Mouse (Mus musculus) heart, postnatal 25 days (tissue): ENCODE data around the gene Npb. TPM values are rescaled to one million over a fixed set of nuclear protein-coding genes. Genes with fewer than 3 reads are reported as not detected.
"Not testable (repeated sequence)": the region's sequence is repeated elsewhere in the genome, so short reads cannot be mapped to it uniquely, and the experiment has no call there.

Source experiments
- DNase-seq: peaks from one replicate; pipeline ENCODE4 v3.0.0; 2022; ENCODE audit warnings: low spot score
- intact Hi-C: fragments of 180-260 bp; cut with DNase I; formaldehyde crosslinking; loops from one replicate; pipeline ENCODE4 v1.15.1; 2025
- total RNA-seq, 2 experiments: library from RNA; stranded (reverse); gene quantifications; 2 replicates each; pipeline ENCODE4 v1.2.3; 2021

Npb gene
- total RNA-seq, 2 experiments from 2014 or later = not detected

DNA sequence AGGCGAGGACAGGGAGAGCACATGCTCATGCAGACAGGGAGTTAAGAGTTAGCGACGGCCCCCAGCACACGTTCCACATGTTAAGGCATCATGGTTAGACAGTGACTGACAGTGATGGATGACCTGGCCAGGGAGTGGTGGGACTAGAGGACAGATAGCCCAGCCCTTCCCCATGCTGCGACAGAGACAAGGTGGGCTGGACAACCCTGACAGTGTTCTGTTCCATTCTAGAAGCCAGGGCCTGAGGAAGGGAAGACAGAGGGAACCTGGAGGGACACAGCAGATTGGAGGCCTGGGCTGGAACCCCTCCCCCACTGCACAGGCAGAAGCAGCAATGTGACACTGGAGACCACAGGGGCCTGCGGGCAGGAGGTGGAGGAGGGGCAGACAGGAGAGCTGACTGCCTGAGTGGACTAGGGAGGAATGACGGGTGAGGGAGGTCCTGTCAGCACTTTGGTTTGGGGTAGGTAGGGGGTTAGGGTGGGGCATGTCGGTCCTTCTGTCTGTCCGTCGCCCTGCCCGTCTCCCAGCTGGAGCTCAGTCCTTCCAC is 29.5 kb upstream of the Npb start:
- intact Hi-C loops = loop anchor here (1.0 to 2.0 kb wide), 2 partner anchors 34 to 134 kb away; no protein-coding TSS in a partner anchor
- DNase-seq = no peak

DNA sequence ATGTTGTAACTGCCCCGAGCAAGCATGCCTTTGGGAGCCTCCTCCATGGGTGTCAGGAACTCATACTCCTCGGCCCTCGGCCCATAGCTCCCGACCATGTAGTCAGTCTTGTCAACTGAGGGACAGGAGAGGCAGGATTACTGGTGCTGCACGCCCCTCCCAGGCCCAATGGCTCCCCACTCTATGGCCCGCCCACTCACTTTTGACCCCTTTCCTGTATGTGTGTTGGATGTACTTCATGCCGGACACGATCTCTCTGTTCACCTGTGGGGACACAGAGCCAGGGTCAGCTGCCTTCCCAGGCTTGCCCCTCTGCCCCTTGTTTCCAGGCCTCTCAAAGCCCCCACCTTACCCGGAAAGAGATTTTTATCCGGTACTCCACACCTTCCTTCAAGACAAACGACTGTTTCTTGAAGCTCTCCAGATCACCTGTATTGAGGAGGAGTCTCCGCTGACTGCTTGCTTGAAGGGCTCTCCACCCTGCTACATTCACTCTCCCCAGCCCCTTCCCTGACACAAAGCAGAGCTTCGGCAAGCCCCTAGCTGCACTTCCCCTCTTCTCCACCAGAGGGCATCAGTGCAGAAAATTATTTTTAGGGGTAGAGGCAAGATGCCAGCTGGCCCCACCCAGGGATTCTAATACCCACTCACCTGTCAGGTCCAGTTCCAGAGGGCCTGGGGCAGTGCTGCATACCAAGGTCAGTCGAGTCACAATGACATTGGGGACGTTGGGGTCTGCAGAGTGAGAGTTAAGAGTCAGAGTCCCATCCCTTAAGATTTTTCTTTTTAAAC is 28.8 kb upstream of the Npb start:
- no peak for DNase-seq
- intact Hi-C loops = loop anchor here (1.0 to 2.0 kb wide), 2 partner anchors 33 to 133 kb away; no protein-coding TSS in a partner anchor

DNA sequence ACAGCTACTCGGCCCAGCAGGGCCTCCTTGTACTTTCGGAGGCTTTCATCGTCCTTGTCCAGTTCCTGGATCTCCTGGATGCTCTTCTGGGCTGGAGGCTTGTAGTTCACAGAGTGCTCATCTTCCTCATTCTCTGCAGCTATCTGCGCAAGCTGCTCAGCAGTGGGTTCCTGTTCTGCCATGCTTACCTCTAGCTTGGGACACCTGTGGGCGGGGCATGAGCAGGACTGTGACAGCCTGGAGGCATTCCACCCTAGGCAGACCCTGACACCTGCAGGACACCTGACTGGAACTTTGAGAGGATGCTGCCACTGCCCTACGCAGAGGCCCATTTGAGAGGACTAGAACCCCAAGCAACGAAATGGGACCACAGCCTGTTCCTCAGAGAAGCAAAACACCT is 28.1 kb upstream of the Npb start:
- intact Hi-C loops = no loop called here
- DNase-seq = no peak

DNA sequence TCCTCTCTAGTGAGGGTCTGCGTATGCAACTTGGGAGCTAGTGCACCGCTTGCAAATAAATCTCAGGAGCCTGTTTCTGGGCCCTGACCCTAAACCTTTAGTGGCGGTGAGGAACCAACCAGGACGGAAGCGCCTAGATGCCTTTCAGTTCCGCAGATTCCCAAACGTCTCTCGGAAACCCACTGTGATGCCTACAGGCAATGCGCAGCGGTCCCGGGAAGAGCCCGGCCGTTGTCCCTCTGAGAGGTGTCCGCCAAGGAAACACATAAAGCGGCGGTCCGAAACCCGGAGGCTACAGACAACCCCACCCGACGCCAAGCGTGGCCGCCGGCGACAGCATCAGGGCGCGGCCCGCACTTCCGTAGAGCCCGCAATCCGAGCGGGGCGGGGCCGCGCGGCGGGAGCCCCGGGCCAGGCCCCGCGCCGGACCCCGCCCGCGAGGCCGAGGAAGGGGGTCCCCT is 27.4 kb upstream of the Npb start:
- intact Hi-C loops = no loop called here
- DNase-seq = no peak

DNA sequence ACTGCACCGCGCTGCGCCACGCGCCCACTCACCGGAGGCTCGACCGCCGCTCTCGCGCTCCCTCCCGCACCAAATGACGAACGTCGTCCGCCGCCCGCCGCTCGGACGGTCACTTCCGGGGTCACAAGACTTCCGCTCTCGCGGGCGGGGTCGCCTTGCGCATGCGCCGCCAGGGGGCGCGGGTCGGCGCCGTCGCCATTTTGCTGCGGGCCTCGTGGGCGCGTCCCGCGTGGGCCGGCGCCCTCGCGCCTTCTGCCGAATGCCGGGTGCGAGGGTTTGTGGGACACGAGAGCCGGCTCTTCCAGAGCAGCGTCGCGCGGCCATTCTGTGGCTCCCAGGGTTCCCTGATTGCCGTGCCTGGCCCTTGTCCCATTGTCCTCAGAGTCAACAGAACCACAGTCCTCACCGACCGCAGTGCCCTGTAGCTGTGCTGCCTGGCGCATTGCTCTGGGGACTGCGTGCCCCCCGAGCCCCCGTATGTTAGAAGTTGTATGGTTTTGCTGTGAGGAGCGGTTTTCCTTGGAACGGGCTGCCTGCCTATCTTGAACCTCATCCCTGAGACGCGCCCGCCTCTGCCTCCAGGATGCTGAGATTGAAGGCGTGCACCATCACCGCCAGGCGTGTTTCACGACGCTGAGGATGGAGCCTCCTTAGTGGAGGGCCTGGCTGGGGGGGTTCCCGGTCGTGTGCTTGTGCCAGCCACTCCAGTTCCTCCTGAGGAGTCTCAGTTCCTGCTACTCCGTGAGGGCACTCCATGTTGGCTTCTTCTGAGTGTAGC is 26.6 kb upstream of the Npb start, which contains the start of gene Arhgdia:
Gene Arhgdia, minus strand, starts transcription at position 135 of the 778 bp plus-strand sequence.
- peak; percentile 79 for DNase-seq
- intact Hi-C loops = loop anchor here (2.0 kb wide), 1 partner anchor 15 kb away; no protein-coding TSS in a partner anchor

DNA sequence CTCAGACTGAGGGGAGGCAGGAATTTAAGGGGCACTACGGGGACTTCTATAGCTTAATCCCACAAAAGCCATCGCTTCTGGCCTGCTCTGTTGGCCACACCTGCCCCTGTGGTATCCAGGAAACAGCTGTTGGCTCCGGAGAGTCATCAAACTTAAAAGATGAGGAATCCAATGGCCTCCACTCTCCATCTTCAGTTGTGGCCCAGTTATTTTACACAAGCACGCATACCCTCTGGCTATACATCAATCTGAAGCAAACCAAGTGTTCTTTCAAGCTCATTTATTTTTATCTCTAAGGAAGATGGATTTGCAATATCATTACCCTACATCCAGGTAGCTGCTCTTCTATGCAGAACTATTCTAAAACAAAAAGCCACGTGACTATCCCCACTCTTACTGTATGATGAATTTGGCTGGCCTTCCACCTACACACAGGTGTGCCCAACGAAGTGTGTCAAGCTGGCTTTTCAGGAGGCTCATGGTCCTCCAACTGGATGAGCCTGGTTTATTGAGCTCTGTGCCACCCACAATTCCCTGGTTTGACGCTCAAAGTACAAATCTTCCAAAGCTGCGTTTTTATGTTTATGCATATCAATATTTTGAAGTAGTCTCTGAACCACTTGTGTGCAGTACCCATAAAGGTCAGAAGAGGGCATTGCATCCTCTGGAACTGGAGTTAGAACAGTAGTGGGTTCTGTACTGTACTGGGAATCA is 25.9 kb upstream of the Npb start:
- DNase-seq = no peak
- intact Hi-C loops = loop anchor here (2.0 kb wide), 1 partner anchor 14 kb away; no protein-coding TSS in a partner anchor

DNA sequence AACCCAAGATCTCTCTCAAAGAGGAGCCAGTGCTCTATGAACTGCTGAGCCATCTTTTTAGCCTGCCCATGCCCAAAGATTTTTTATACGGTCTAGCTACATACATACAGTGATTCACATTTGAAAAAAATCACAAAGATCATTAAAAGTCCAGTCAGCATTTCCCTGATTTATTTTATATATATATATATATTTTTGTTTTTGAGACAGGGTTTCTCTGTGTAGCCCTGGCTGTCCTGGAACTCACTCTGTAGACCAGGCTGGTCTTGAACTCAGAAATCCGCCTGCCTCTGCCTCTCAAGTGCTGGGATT is 25.3 kb upstream of the Npb start:
- intact Hi-C loops = loop anchor here (2.0 kb wide), 1 partner anchor 14 kb away; no protein-coding TSS in a partner anchor
- DNase-seq = not testable (repeated sequence)

DNA sequence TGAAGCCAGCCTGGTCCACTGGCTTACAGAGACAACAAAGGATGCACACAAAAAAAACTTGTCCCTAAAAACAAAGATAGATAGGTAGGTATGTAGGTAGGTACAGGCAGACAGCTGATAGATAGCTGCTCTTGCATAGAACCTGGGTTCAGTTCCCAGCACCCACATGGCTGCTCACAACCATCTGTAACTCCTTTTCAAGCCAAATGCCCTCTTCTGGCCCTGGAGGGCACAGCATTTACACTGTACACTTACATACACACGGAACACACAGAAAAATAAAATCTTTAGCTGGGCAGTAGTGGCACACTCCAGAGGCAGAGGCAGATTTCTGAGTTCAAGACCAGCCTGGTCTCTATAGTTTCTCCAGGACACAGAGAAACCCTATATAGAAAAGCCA is 24.3 kb upstream of the Npb start:
- no peak for DNase-seq
- intact Hi-C loops = loop anchor here (2.0 kb wide), 1 partner anchor 13 kb away; no protein-coding TSS in a partner anchor

DNA sequence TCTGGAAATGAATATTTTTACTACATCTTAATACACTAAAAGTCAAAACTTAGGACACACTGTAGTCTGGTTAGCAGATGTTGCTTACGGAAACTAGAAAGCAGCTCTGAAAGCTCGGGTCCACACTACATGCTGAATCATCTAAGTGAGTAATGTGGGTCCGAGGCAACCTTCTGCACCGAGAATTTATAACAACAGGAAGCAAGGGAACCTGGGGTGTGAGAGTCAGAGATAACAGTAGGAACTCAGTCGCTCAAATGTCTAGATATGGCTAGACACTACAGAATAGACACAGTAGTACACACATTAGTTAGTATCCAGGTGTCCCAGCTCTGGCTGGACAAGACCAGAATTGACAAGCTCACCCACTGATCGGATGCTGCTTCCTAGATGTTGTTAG is 19.7 kb upstream of the Npb start:
- intact Hi-C loops = no loop called here
- no peak for DNase-seq

DNA sequence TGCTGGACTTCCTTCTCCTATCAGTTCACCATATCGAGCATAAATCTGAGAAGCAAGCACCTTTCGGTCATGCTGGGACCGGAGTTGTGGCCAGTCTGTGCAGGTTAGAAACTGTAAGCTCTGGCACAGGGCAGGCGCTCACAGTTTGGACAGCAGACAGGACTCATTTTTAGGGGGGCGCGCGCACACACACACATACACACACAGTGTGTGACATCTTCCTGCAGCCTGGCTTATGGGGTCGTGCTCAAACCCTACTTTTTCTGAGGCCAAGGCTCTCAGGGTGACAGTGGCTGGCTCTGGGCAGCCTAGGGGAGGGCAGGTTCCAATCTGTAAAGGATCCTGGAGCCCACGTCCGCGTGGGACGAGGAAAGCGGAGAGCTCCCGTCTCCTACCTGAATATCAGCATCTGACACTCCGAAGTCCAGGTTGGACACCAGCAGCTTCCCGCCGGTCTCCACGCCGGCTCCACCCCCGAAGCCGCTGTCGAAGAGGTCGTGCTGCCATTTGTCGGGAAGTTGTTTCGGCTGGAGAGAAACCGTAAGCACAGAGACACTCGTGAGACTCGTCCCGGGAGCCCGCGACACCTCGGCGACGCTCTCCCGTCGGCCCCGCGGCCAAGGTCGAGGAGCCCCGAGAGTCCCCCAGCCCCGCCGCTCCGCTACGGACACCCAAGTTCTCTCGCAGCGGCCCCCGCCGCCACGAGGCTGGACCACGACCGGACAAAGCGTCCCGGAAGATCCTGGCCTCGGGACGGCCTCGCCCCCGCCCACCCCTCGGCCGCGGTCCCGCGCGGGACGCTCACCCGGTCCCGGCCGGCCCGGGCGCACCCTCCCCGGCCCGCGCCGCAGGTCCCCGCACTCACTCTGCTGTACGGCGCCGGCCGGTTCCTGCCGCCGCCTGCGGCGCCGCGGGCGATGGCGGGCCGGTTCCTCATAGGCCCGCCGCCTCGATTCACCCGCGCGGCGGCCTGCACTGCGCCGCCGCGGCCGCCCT is 10.7 kb upstream of the Npb start:
- no peak for DNase-seq
- intact Hi-C loops = loop anchor here (2.0 kb wide), 1 partner anchor 15 kb away; no protein-coding TSS in a partner anchor

DNA sequence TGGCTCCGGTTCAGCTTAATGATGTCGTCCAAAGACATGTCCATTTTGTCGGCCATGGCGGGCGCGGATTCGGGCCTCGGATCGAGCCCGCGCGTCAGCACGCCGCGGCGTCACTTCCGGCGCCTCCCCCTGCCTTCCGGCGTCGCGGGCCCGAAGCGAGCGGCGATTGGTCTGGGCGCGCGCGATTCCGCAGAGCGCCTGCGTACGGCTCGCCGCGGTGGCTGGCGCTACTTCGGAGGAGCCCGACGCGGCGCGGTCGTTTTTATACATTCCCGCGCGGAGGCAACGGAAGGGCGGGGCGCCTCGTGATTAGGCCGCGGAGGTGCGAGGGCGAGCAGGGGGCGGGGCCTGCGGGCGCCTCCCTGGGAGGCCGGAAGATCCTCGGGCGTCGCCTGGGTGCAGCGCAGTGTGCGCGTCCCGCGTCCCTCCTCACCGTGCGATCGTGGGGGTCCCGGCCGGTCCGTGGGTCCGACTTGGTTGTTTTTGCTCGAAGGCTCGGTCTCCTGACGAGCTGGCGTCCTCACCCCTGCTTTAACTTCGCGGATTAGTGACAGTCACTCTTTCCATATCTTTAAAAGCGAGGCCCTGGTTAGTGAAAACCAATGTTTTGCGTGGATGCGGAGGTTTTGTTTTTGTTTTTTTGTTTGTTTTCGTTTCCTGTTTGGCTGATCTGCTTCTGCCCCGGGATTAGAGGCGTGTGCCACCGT is 9.8 kb upstream of the Npb start, which contains the start of the genes Alyref and Anapc11:
Gene Alyref, minus strand, starts transcription at position 83 of the 707 bp plus-strand sequence.
Gene Anapc11, plus strand, starts transcription at position 139 of the 707 bp plus-strand sequence.
- intact Hi-C loops = no loop called here
- peak; percentile 87 for DNase-seq

DNA sequence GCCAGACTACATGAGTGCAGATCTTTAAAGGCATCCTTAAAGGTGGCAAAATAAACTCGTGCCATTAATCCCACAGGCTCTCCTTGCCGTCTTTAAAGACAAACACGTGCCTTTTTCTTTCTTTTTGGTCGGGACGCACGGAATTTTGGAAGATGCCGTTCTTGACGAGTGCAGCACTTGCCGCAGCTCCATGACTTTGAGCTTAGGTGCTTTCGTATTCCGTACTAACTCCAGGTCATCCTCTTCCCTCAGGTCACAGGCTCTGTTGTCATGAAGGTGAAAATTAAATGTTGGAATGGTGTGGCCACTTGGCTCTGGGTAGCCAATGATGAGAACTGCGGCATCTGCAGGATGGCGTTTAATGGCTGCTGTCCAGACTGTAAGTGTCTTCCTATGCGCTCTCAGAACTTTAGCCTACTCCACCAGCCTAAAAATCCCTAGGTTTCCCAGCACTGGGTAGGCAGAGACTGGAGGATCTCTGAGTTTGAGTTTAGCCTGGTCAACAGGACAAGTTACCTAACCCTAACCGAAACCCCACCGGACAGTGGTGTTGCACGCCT is 9.2 kb upstream of the Npb start:
- intact Hi-C loops = no loop called here
- DNase-seq = no peak

DNA sequence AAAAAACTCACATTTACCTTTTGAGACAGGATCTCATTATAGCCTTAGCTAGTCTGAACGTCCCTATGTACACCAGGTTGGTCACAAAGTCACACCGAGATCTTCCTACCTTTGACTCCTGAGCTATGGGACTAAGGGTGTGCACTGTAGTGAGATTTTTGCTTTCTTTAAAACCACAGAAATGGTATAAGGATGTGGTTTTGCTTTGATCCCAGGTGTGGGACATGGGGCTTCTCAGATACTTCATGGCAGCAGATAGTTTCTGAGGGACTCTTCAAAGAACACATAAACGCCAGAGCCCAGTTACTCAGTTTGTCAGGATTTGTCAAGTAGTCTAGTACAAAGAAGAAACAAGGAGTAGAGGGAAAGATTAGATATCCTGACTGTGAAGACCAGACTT is 7.6 kb upstream of the Npb start:
- intact Hi-C loops = no loop called here

DNA sequence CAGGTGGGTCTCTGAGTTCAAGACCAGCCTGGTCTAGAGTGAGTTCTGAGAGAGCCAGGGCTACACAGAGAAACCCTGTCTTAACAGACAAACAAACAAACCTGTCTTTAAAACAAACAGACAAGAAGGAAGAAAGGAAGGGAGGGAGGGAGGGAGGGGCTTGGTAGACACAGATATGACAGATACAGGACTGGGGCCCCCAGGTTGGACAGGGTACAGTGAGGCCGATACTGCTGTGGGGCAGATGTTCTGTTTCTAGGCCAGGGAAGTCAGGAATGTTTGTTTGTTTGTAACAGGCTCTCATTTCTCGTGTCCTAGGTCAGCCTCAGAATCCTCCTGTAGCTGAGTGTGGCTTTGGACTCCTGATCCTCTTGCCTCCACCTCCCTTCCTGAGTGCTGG is 4.7 kb upstream of the Npb start:
- DNase-seq = no peak
- intact Hi-C loops = no loop called here

More for the DNA sequence above, 7.6 kb upstream of the Npb start:
- no peak for DNase-seq

DNA sequence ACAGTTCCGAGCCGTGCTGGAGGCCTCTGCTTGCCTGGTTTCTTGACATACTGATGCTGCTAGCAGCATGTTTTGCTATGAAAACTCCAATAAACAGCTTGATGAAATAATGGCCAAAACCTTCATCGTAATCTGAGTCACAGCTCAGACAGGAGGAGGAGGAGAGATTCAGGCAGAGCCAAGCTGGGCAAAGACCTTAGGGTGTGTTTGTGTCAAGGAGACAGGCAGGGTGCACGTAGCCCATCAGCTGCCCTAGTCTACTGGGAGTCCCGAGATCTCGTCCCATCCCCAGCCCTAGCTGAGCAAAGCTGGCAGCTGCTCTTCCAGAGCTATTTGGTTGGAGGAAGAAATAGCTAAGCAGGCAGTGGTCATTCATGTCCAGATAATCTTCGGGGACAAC is 2.6 kb upstream of the Npb start:
- intact Hi-C loops = no loop called here
- DNase-seq = no peak

DNA sequence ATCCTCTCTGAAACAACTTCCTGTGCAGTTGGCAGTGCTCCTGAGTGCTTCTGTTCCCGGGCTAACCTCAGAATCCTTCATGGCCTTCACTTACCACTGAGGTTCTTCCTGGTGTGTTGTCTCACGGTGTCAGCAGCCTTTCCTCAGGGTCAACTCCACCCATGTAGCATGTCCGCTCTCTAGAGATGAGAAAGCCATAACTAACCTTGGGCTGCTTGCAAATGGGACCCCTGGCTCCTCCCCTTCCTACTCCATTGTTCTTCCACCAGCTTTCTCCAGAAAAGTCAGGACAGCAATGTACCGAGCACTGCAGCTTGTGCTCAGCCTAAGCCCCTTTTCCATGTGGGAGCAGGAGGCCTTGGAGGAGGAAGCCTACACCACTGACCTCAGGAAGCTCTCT is 1.5 kb upstream of the Npb start:
- intact Hi-C loops = no loop called here
- no peak for DNase-seq

DNA sequence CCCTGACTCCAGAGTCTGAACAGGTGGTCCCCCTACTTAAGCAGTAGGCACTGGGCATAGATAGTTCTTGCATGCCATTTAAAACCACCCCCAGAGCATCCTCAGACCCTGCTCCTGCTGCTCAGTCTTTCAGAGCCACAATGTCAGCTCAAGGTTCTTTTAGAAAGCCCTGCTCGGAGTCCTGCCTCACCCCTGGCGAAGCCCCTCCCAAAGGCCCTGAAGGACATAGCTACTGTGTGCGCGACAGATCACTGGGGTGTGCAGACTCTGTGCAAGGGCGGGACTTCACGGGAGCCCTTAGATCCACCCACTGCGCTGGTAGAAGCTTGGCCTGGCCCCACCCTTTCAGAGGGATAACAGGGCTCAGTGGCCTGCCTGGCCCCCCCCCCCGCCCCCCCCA is 973 bp downstream of the Npb start:
- no peak for DNase-seq
- intact Hi-C loops = no loop called here
